Mouse (Mus musculus) stomach, postnatal 0 days (tissue): ENCODE measurements around the gene Bach2. TPM values are rescaled to one million over a fixed set of nuclear protein-coding genes. Genes with fewer than 3 reads are reported as not detected.

ENCODE experiments used
- ATAC-seq: fragments of 200-750 bp; cut with Nextera tagmentation; 2 replicates; pipeline ENCODE4 v1.8.0; 2017; ENCODE audit not compliant: low FRiP score, low TSS enrichment
- DNase-seq: peaks from one replicate; pipeline ENCODE4 v3.0.0-alpha.2; 2016; ENCODE audit warnings: low spot score
- H3K27ac ChIP-seq: fragments of 300-500 bp; sonication (generic); replicated peaks from 2 replicates; pipeline ENCODE4 v1.5.1; 2014; ENCODE audit warnings: mild to moderate bottlenecking, control low read depth
- H3K27me3 ChIP-seq: fragments of 300-500 bp; sonication (generic); 2 replicates; pipeline ENCODE4 v1.6.1; 2014; ENCODE audit warnings: low read length; ENCODE audit not compliant: control insufficient read depth, insufficient read depth
- H3K36me3 ChIP-seq: fragments of 300-500 bp; sonication (generic); 2 replicates; pipeline ENCODE4 v1.6.1; 2014; ENCODE audit warnings: low read length, mixed read lengths; ENCODE audit not compliant: control insufficient read depth, insufficient read depth
- H3K4me1 ChIP-seq: fragments of 300-500 bp; sonication (generic); replicated peaks from 2 replicates; pipeline ENCODE4 v1.6.1; 2014; ENCODE audit warnings: antibody characterized with exemption; ENCODE audit not compliant: control insufficient read depth, insufficient read depth
- H3K4me2 ChIP-seq: fragments of 300-500 bp; sonication (generic); replicated peaks from 2 replicates; pipeline ENCODE4 v1.6.1; 2014; ENCODE audit warnings: low read depth, mild to moderate bottlenecking, control low read depth, moderate library complexity
- H3K4me3 ChIP-seq: fragments of 300-500 bp; sonication (generic); 2 replicates; pipeline ENCODE4 v1.5.1; 2014; ENCODE audit warnings: low read depth, low read length, control low read depth
- H3K9ac ChIP-seq: fragments of 300-500 bp; sonication (generic); 2 replicates; pipeline ENCODE4 v1.6.1; 2014; ENCODE audit warnings: mild to moderate bottlenecking, low read length, control low read depth, mixed read lengths
- H3K9me3 ChIP-seq: fragments of 300-500 bp; sonication (generic); 2 replicates; pipeline ENCODE4 v1.6.1; 2016; ENCODE audit warnings: low read length; ENCODE audit not compliant: control insufficient read depth
- CTCF ChIP-seq: IDR thresholded peaks from 2 replicates; pipeline ENCODE4 v1.5.1; 2016; ENCODE audit warnings: antibody characterized with exemption, low read depth, mild to moderate bottlenecking, moderate library complexity
- EP300 ChIP-seq: optimal IDR thresholded peaks from 2 replicates; pipeline ENCODE3; 2016; ENCODE audit warnings: antibody characterized with exemption
- WGBS: fragments of 180-500 bp; shearing (Covaris S2); extraction: QIAGEN DNeasy Blood & Tissue Kit; methylation state at CpG from one replicate; pipeline ENCODE4 v1.1.7; 2014; 5-methylcytosine and 5-hydroxymethylcytosine counted together
- polyA plus RNA-seq: library from polyadenylated mRNA; unstranded; fragments of >200 nt; fragmentation: Nextera tagmentation; extraction: Ambion mirVana; gene quantifications from 2 replicates; pipeline ENCODE4 v1.2.1, GENCODE M21; 2015

Bach2 gene
- polyA plus RNA-seq, 1 experiment from 2014 or later = 1.9 TPM

GRCm38 (mm10) chr4:32561555-32562095, 323.0 kb downstream of the Bach2 start:
- no peak for TF ChIP-seq EP300
- TF ChIP-seq CTCF = peak; percentile 57
- H3K27ac ChIP-seq = no peak overlapping the region
- no peaks in the 10 kb centered on the region for H3K36me3 ChIP-seq
- 57% methylated on average over 12 of the region's 12 CpGs for WGBS
- H3K4me2 ChIP-seq = no peak overlapping the region
- ATAC-seq = no peak
- no peak overlapping the region for H3K4me3 ChIP-seq
- H3K4me1 ChIP-seq = no peaks in the 10 kb centered on the region
- H3K9ac ChIP-seq = no peak overlapping the region
- DNase-seq = no peak
- no peaks in the 10 kb centered on the region for H3K27me3 ChIP-seq
- no peaks in the 10 kb centered on the region for H3K9me3 ChIP-seq

GRCm38 (mm10) chr4:32562319-32563115, 323.9 kb downstream of the Bach2 start:
- Histone ChIP-seq H3K27me3 (no peaks in the 10 kb centered on the region), H3K4me3 (no peak overlapping the region), H3K9me3 (no peaks in the 10 kb centered on the region), H3K36me3 (no peaks in the 10 kb centered on the region), H3K4me1 (no peaks in the 10 kb centered on the region), H3K4me2 (no peak overlapping the region), H3K27ac (no peak overlapping the region), H3K9ac (no peak overlapping the region)
- DNase-seq (no peak), ATAC-seq (no peak)
- 96% methylated on average over 35 of the region's 35 CpGs for WGBS
- TF ChIP-seq CTCF (no peak), EP300 (no peak)

- Histone ChIP-seq H3K4me3 (no peak overlapping the region), H3K4me1 (no peaks in the 10 kb centered on the region), H3K27me3 (no peaks in the 10 kb centered on the region), H3K4me2 (no peak overlapping the region), H3K9ac (no peak overlapping the region), H3K9me3 (no peaks in the 10 kb centered on the region), H3K27ac (no peak overlapping the region), H3K36me3 (no peaks in the 10 kb centered on the region)
- TF ChIP-seq CTCF (no peak), EP300 (no peak)
- ATAC-seq = no peak
- DNase-seq = no peak
- WGBS = 79% methylated on average over 7 of the region's 7 CpGs
These were observed 325.8 kb downstream of the Bach2 start for GRCm38 (mm10) chr4:32564416-32564815.

GRCm38 (mm10) chr4:32564918-32565317, 326.3 kb downstream of the Bach2 start:
- ATAC-seq (no peak), DNase-seq (no peak)
- Histone ChIP-seq H3K4me3 (no peak overlapping the region), H3K4me1 (peaks cover 3% of the 10 kb centered on the region; the same call in 1 of the 2 replicates), H3K27me3 (no peaks in the 10 kb centered on the region), H3K4me2 (no peak overlapping the region), H3K9ac (no peak overlapping the region), H3K27ac (no peak overlapping the region), H3K9me3 (no peaks in the 10 kb centered on the region), H3K36me3 (no peaks in the 10 kb centered on the region)
- TF ChIP-seq CTCF (no peak), EP300 (no peak)
- 77% methylated on average over 8 of the region's 8 CpGs for WGBS

- Histone ChIP-seq H3K9ac (no peak overlapping the region), H3K4me3 (no peak overlapping the region), H3K36me3 (no peaks in the 10 kb centered on the region), H3K9me3 (no peaks in the 10 kb centered on the region), H3K27ac (no peak overlapping the region), H3K27me3 (no peaks in the 10 kb centered on the region), H3K4me2 (no peak overlapping the region), H3K4me1 (peaks cover 3% of the 10 kb centered on the region; the same call in 1 of the 2 replicates)
- WGBS = 80% methylated on average over 4 of the region's 4 CpGs
- DNase-seq = no peak
- TF ChIP-seq EP300 (no peak), CTCF (no peak)
- no peak for ATAC-seq
These were observed 330.4 kb downstream of the Bach2 start for GRCm38 (mm10) chr4:32569054-32569453.
